Mouse (Mus musculus): ENCODE measurements around the gene Ssu72. TPM values are rescaled to one million over a fixed set of nuclear protein-coding genes. Genes with fewer than 3 reads are reported as not detected.

Ssu72 gene
- polyA plus RNA-seq, 1 experiment = 92.4 TPM

- peaks cover 87% of the 10 kb centered on the region for H3K36me3 ChIP-seq (ENCODE audit: control insufficient read depth, insufficient read depth)
- no peak overlapping the region for H3K4me3 ChIP-seq (ENCODE audit: insufficient read depth, poor library complexity, severe bottlenecking)
Observed at GRCm38 (mm10) chr4:155746036-155746548, 41.5 kb downstream of the Ssu72 start.

GRCm38 (mm10) chr4:155746575-155747490, 42.2 kb downstream of the Ssu72 start:
- peaks cover 14% of the 10 kb centered on the region for H3K79me2 ChIP-seq (ENCODE audit: control insufficient read depth, insufficient read depth)
- peaks cover 5% of the 10 kb centered on the region for H3K79me3 ChIP-seq (ENCODE audit: low read depth)
- peaks cover 87% of the 10 kb centered on the region for H3K36me3 ChIP-seq (ENCODE audit: control insufficient read depth, insufficient read depth)
- H3ac ChIP-seq (ENCODE audit: control insufficient read depth, insufficient read length, low read depth) = no peak overlapping the region
- H3K27me3 ChIP-seq (ENCODE audit: control insufficient read depth, insufficient read depth, insufficient read length) = no peaks in the 10 kb centered on the region
- no peak for TF ChIP-seq MYOD1 (IDR thresholded peaks at IDR 0.05; ENCODE audit: control insufficient read depth, insufficient read length, low read depth)
- TF ChIP-seq MYOG (IDR thresholded peaks at IDR 0.05; ENCODE audit: control insufficient read depth, extremely low read depth, insufficient read length) = no peak
- TF ChIP-seq FOSL1 (IDR thresholded peaks at IDR 0.05; ENCODE audit: insufficient read depth, low read length, poor library complexity, severe bottlenecking) = no peak
- no peak for TF ChIP-seq MAX (IDR thresholded peaks at IDR 0.05)
- TF ChIP-seq CEBPB (IDR thresholded peaks at IDR 0.05; ENCODE audit: low read depth) = no peak
- no peak for TF ChIP-seq CTCF (IDR thresholded peaks at IDR 0.05; ENCODE audit: control insufficient read depth, insufficient read depth, insufficient read length)
- TF ChIP-seq USF1 (IDR thresholded peaks at IDR 0.05; ENCODE audit: low read depth) = no peak
- no peak overlapping the region for H3K4me3 ChIP-seq (ENCODE audit: insufficient read depth, poor library complexity, severe bottlenecking)

More at GRCm38 (mm10) chr4:155746036-155746548, 41.5 kb downstream of the Ssu72 start:
- TF ChIP-seq USF1 (IDR thresholded peaks at IDR 0.05; ENCODE audit: low read depth) (no peak), MAX (IDR thresholded peaks at IDR 0.05) (no peak), MYOD1 (IDR thresholded peaks at IDR 0.05; ENCODE audit: control insufficient read depth, insufficient read length, low read depth) (no peak), FOSL1 (IDR thresholded peaks at IDR 0.05; ENCODE audit: insufficient read depth, low read length, poor library complexity, severe bottlenecking) (no peak), CEBPB (IDR thresholded peaks at IDR 0.05; ENCODE audit: low read depth) (no peak), MYOG (IDR thresholded peaks at IDR 0.05; ENCODE audit: control insufficient read depth, extremely low read depth, insufficient read length) (no peak), CTCF (IDR thresholded peaks at IDR 0.05; ENCODE audit: control insufficient read depth, insufficient read depth, insufficient read length) (no peak)
- H3K79me3 ChIP-seq (ENCODE audit: low read depth) = peaks cover 5% of the 10 kb centered on the region
- H3ac ChIP-seq (ENCODE audit: control insufficient read depth, insufficient read length, low read depth) = no peak overlapping the region
- no peaks in the 10 kb centered on the region for H3K27me3 ChIP-seq (ENCODE audit: control insufficient read depth, insufficient read depth, insufficient read length)
- H3K79me2 ChIP-seq (ENCODE audit: control insufficient read depth, insufficient read depth) = peaks cover 14% of the 10 kb centered on the region

- Histone ChIP-seq H3K36me3 (ENCODE audit: control insufficient read depth, insufficient read depth) (peaks cover 64% of the 10 kb centered on the region), H3K79me2 (ENCODE audit: control insufficient read depth, insufficient read depth) (peaks cover 69% of the 10 kb centered on the region), H3K79me3 (ENCODE audit: low read depth) (peaks cover 38% of the 10 kb centered on the region), H3K4me3 (ENCODE audit: insufficient read depth, poor library complexity, severe bottlenecking) (no peak overlapping the region), H3ac (ENCODE audit: control insufficient read depth, insufficient read length, low read depth) (no peak overlapping the region), H3K27me3 (ENCODE audit: control insufficient read depth, insufficient read depth, insufficient read length) (no peaks in the 10 kb centered on the region)
- TF ChIP-seq CTCF (IDR thresholded peaks at IDR 0.05; ENCODE audit: control insufficient read depth, insufficient read depth, insufficient read length) = no peak
- TF ChIP-seq USF1 (IDR thresholded peaks at IDR 0.05; ENCODE audit: low read depth) = no peak
- TF ChIP-seq MAX (IDR thresholded peaks at IDR 0.05) = no peak
- TF ChIP-seq CEBPB (IDR thresholded peaks at IDR 0.05; ENCODE audit: low read depth) = no peak
- no peak for TF ChIP-seq MYOG (IDR thresholded peaks at IDR 0.05; ENCODE audit: control insufficient read depth, extremely low read depth, insufficient read length)
- TF ChIP-seq FOSL1 (IDR thresholded peaks at IDR 0.05; ENCODE audit: insufficient read depth, low read length, poor library complexity, severe bottlenecking) = no peak
- TF ChIP-seq MYOD1 (IDR thresholded peaks at IDR 0.05; ENCODE audit: control insufficient read depth, insufficient read length, low read depth) = no peak
Observed at GRCm38 (mm10) chr4:155757011-155757410, 52.4 kb downstream of the Ssu72 start.

GRCm38 (mm10) chr4:155759862-155760612, 55.4 kb downstream of the Ssu72 start:
- Histone ChIP-seq H3K27me3 (ENCODE audit: control insufficient read depth, insufficient read depth, insufficient read length) (no peaks in the 10 kb centered on the region), H3K36me3 (ENCODE audit: control insufficient read depth, insufficient read depth) (peaks cover 41% of the 10 kb centered on the region), H3K79me2 (ENCODE audit: control insufficient read depth, insufficient read depth) (peaks cover 64% of the 10 kb centered on the region), H3K4me3 (ENCODE audit: insufficient read depth, poor library complexity, severe bottlenecking) (peak overlapping the region; percentile 88), H3K79me3 (ENCODE audit: low read depth) (peaks cover 38% of the 10 kb centered on the region), H3ac (ENCODE audit: control insufficient read depth, insufficient read length, low read depth) (peak overlapping the region; percentile 97)
- TF ChIP-seq FOSL1 (IDR thresholded peaks at IDR 0.05; ENCODE audit: insufficient read depth, low read length, poor library complexity, severe bottlenecking) = no peak
- TF ChIP-seq MYOG (IDR thresholded peaks at IDR 0.05; ENCODE audit: control insufficient read depth, extremely low read depth, insufficient read length) = no peak
- peak; percentile 41 for TF ChIP-seq MAX (IDR thresholded peaks at IDR 0.05)
- TF ChIP-seq USF1 (IDR thresholded peaks at IDR 0.05; ENCODE audit: low read depth) = no peak
- no peak for TF ChIP-seq MYOD1 (IDR thresholded peaks at IDR 0.05; ENCODE audit: control insufficient read depth, insufficient read length, low read depth)
- TF ChIP-seq CTCF (IDR thresholded peaks at IDR 0.05; ENCODE audit: control insufficient read depth, insufficient read depth, insufficient read length) = no peak
